Mouse (Mus musculus) MEL (cell line): Measurements from ENCODE around the gene Ambra1. TPM values are rescaled to one million over a fixed set of nuclear protein-coding genes. Genes with fewer than 3 reads are reported as not detected.

ENCODE experiments used
- DNase-seq: peaks from one replicate; pipeline ENCODE4 v3.0.0; 2011; ENCODE audit warnings: low read depth, low spot score
- H3K27ac ChIP-seq: 2 replicates; pipeline ENCODE4 v1.5.1; 2012; ENCODE audit warnings: low read depth, mild to moderate bottlenecking, control low read depth, low read length, moderate library complexity; ENCODE audit not compliant: control insufficient read depth
- H3K27me3 ChIP-seq, 2 experiments: fragments of 150-350 bp in 1 of 2; sonication (generic) in 1 of 2; 2 replicates each; pipeline ENCODE4 v1.6.1; 2012; ENCODE audit warnings: low read length in 2 of 2, mild to moderate bottlenecking in 2 of 2, improper control_type of control experiment in 1 of 2, moderate library complexity in 1 of 2; ENCODE audit not compliant: insufficient read depth in 2 of 2, control insufficient read depth in 1 of 2
- H3K36me3 ChIP-seq, 2 experiments: 2 replicates each; pipeline ENCODE4 v1.6.1; 2012 to 2014; ENCODE audit warnings: low read length in 2 of 2, improper control_type of control experiment in 1 of 2, inconsistent platforms in 1 of 2, mild to moderate bottlenecking in 1 of 2; ENCODE audit not compliant: insufficient read depth in 2 of 2, control insufficient read depth in 1 of 2
- H3K4me1 ChIP-seq, 2 experiments: fragments of 150-350 bp in 1 of 2; sonication (generic) in 1 of 2; 2 replicates each; pipeline ENCODE4 v1.6.1; 2012; ENCODE audit warnings: low read length in 2 of 2, improper control_type of control experiment in 1 of 2, mild to moderate bottlenecking in 1 of 2; ENCODE audit not compliant: insufficient read depth in 2 of 2, control insufficient read depth in 1 of 2
- H3K4me3 ChIP-seq, 2 experiments: fragments of 150-350 bp in 1 of 2; sonication (generic) in 1 of 2; 2 replicates each; pipeline ENCODE4 v1.5.1; 2012; ENCODE audit warnings: low read depth in 2 of 2, low read length in 2 of 2, mild to moderate bottlenecking in 2 of 2, moderate library complexity in 2 of 2, control low read depth in 1 of 2, improper control_type of control experiment in 1 of 2; ENCODE audit not compliant: control insufficient read depth in 1 of 2, insufficient read depth in 1 of 2
- H3K79me2 ChIP-seq: 2 replicates; pipeline ENCODE4 v1.6.1; 2012; ENCODE audit warnings: mild to moderate bottlenecking, low read length, moderate library complexity; ENCODE audit not compliant: control insufficient read depth, poor library complexity, insufficient read depth
- H3K9ac ChIP-seq: 2 replicates; pipeline ENCODE4 v1.6.1; 2012; ENCODE audit warnings: low read depth, mild to moderate bottlenecking, control low read depth, low read length, moderate library complexity; ENCODE audit not compliant: control insufficient read depth, poor library complexity, severe bottlenecking
- H3K9me3 ChIP-seq: fragments of 150-350 bp; sonication (generic); replicated peaks from 2 replicates; pipeline ENCODE4 v1.6.1; 2012; ENCODE audit warnings: mild to moderate bottlenecking, low read length, improper control_type of control experiment, moderate library complexity; ENCODE audit not compliant: insufficient read depth
- BHLHE40 ChIP-seq: IDR thresholded peaks from 2 replicates; pipeline ENCODE4 v1.6.1; 2012; ENCODE audit warnings: low read depth, mild to moderate bottlenecking, inconsistent platforms, low read length, improper control_type of control experiment, borderline replicate concordance
- CHD1 ChIP-seq: IDR thresholded peaks from 2 replicates; pipeline ENCODE4 v1.6.1; 2012; ENCODE audit warnings: low read depth, mild to moderate bottlenecking, inconsistent platforms, low read length, improper control_type of control experiment
- CHD2 ChIP-seq: IDR thresholded peaks from 2 replicates; pipeline ENCODE4 v1.6.1; 2011; ENCODE audit warnings: low read length, improper control_type of control experiment
- CTCF ChIP-seq, 3 experiments: IDR thresholded peaks in 2 of 3; conservative IDR thresholded peaks in 1 of 3; 2 replicates each; pipeline ENCODE4 v1.5.1; 2011 to 2012; ENCODE audit warnings: low read length in 3 of 3, low read depth in 2 of 3, mild to moderate bottlenecking in 2 of 3, improper control_type of control experiment in 1 of 3, inconsistent platforms in 1 of 3, mixed read lengths in 1 of 3, moderate library complexity in 1 of 3; ENCODE audit not compliant: control insufficient read depth in 1 of 3, insufficient read depth in 1 of 3, poor library complexity in 1 of 3, severe bottlenecking in 1 of 3
- E2F4 ChIP-seq: IDR thresholded peaks from 2 replicates; pipeline ENCODE4 v1.6.1; 2011; ENCODE audit warnings: low read depth, low read length, improper control_type of control experiment, borderline replicate concordance
- EP300 ChIP-seq, 2 experiments: IDR thresholded peaks; 2 replicates each; pipeline ENCODE4 v1.6.1; 2011; ENCODE audit warnings: improper control_type of control experiment in 2 of 2, low read length in 2 of 2, low read depth in 1 of 2, mild to moderate bottlenecking in 1 of 2
- ETS1 ChIP-seq: IDR thresholded peaks from 2 replicates; pipeline ENCODE4 v1.6.1; 2012; ENCODE audit warnings: low read depth, mild to moderate bottlenecking, inconsistent platforms, low read length, improper control_type of control experiment, moderate library complexity
- GABPA ChIP-seq: IDR thresholded peaks from 2 replicates; pipeline ENCODE4 v1.6.1; 2012; ENCODE audit warnings: low read depth, mild to moderate bottlenecking, inconsistent platforms, low read length, improper control_type of control experiment, moderate library complexity
- GATA1 ChIP-seq: IDR thresholded peaks from 2 replicates; pipeline ENCODE4 v1.6.1; 2011; ENCODE audit warnings: low read depth, low read length, improper control_type of control experiment
- HCFC1 ChIP-seq: IDR thresholded peaks from 2 replicates; pipeline ENCODE4 v1.6.1; 2012; ENCODE audit warnings: low read depth, mild to moderate bottlenecking, inconsistent platforms, low read length, improper control_type of control experiment, moderate library complexity
- JUND ChIP-seq: IDR thresholded peaks from 2 replicates; pipeline ENCODE4 v1.6.1; 2011; ENCODE audit warnings: low read depth, mild to moderate bottlenecking, improper control_type of control experiment, low read length
- KAT2A ChIP-seq: conservative IDR thresholded peaks from 2 replicates; pipeline ENCODE4 v1.6.1; 2012; ENCODE audit warnings: low read depth, low read length, improper control_type of control experiment, inconsistent platforms
- MAFK ChIP-seq: IDR thresholded peaks from 2 replicates; pipeline ENCODE4 v1.6.1; 2011; ENCODE audit warnings: low read depth, mild to moderate bottlenecking, low read length, improper control_type of control experiment, borderline replicate concordance
- MAX ChIP-seq: IDR thresholded peaks from 2 replicates; pipeline ENCODE4 v1.6.1; 2011; ENCODE audit warnings: low read length, improper control_type of control experiment
- MAZ ChIP-seq: IDR thresholded peaks from 2 replicates; pipeline ENCODE4 v1.6.1; 2012; ENCODE audit warnings: low read depth, mild to moderate bottlenecking, inconsistent platforms, low read length, improper control_type of control experiment
- MEF2A ChIP-seq: IDR thresholded peaks from 2 replicates; pipeline ENCODE4 v1.6.1; 2014; ENCODE audit warnings: low read depth, mild to moderate bottlenecking, inconsistent platforms, low read length, improper control_type of control experiment; ENCODE audit not compliant: poor library complexity, insufficient replicate concordance, severe bottlenecking; ENCODE audit errors: extremely low read depth
- MXI1 ChIP-seq: IDR thresholded peaks from 2 replicates; pipeline ENCODE4 v1.6.1; 2011; ENCODE audit warnings: mild to moderate bottlenecking, low read depth, low read length, improper control_type of control experiment
- MYB ChIP-seq: IDR thresholded peaks from 2 replicates; pipeline ENCODE4 v1.6.1; 2011; ENCODE audit warnings: mild to moderate bottlenecking, low read depth, low read length, improper control_type of control experiment
- MYC ChIP-seq: IDR thresholded peaks from 2 replicates; pipeline ENCODE4 v1.6.1; 2011; ENCODE audit warnings: low read depth, mild to moderate bottlenecking, low read length, improper control_type of control experiment, moderate library complexity
- NELFE ChIP-seq: IDR thresholded peaks from 2 replicates; pipeline ENCODE4 v1.6.1; 2011; ENCODE audit warnings: low read depth, low read length, improper control_type of control experiment
- NRF1 ChIP-seq: IDR thresholded peaks from 2 replicates; pipeline ENCODE4 v1.6.1; 2014; ENCODE audit warnings: low read depth, mild to moderate bottlenecking, inconsistent platforms, low read length, improper control_type of control experiment, moderate library complexity; ENCODE audit not compliant: poor library complexity, insufficient read depth, severe bottlenecking
- POLR2AphosphoS2 ChIP-seq: IDR thresholded peaks from 2 replicates; pipeline ENCODE4 v1.6.1; 2011; ENCODE audit warnings: low read length, improper control_type of control experiment
- POLR2AphosphoS5 ChIP-seq: IDR thresholded peaks from 2 replicates; pipeline ENCODE4 v1.6.1; 2012; ENCODE audit warnings: low read depth, borderline replicate concordance, mild to moderate bottlenecking, inconsistent platforms, low read length, moderate library complexity, mixed read lengths
- RAD21 ChIP-seq: IDR thresholded peaks from 2 replicates; pipeline ENCODE4 v1.6.1; 2011; ENCODE audit warnings: mild to moderate bottlenecking, low read depth, low read length, improper control_type of control experiment
- RCOR1 ChIP-seq: IDR thresholded peaks from 2 replicates; pipeline ENCODE4 v1.6.1; 2012; ENCODE audit warnings: low read depth, mild to moderate bottlenecking, inconsistent platforms, low read length, improper control_type of control experiment
- SIN3A ChIP-seq: IDR thresholded peaks from 2 replicates; pipeline ENCODE4 v1.6.1; 2012; ENCODE audit warnings: low read length, improper control_type of control experiment, inconsistent platforms
- TAL1 ChIP-seq: IDR thresholded peaks from 2 replicates; pipeline ENCODE4 v1.6.1; 2012; ENCODE audit warnings: mild to moderate bottlenecking, inconsistent platforms, low read length, moderate library complexity, mixed read lengths
- TBP ChIP-seq: IDR thresholded peaks from 2 replicates; pipeline ENCODE4 v1.8.0; 2011; ENCODE audit warnings: low read depth, low read length, improper control_type of control experiment
- TCF12 ChIP-seq: IDR thresholded peaks from 2 replicates; pipeline ENCODE4 v1.6.1; 2014; ENCODE audit warnings: low read depth, mild to moderate bottlenecking, inconsistent platforms, low read length, improper control_type of control experiment, moderate library complexity
- UBTF ChIP-seq: IDR thresholded peaks from 2 replicates; pipeline ENCODE4 v1.6.1; 2012; ENCODE audit warnings: low read depth, mild to moderate bottlenecking, inconsistent platforms, low read length, improper control_type of control experiment, moderate library complexity, borderline replicate concordance; ENCODE audit not compliant: insufficient read depth
- USF2 ChIP-seq, 2 experiments: IDR thresholded peaks; 2 replicates each; pipeline ENCODE4 v1.6.1; 2011 to 2012; ENCODE audit warnings: improper control_type of control experiment in 2 of 2, low read length in 2 of 2, borderline replicate concordance in 1 of 2, inconsistent platforms in 1 of 2, low read depth in 1 of 2, mild to moderate bottlenecking in 1 of 2; ENCODE audit not compliant: insufficient read depth in 1 of 2
- ZC3H11A ChIP-seq: IDR thresholded peaks from 2 replicates; pipeline ENCODE4 v1.6.1; 2012; ENCODE audit warnings: low read depth, mild to moderate bottlenecking, inconsistent platforms, low read length, improper control_type of control experiment
- ZKSCAN1 ChIP-seq: IDR thresholded peaks from 2 replicates; pipeline ENCODE4 v1.6.1; 2012; ENCODE audit warnings: low read depth, mild to moderate bottlenecking, inconsistent platforms, low read length, improper control_type of control experiment, moderate library complexity
- ZMIZ1 ChIP-seq: IDR thresholded peaks from 2 replicates; pipeline ENCODE4 v1.6.1; 2012; ENCODE audit warnings: low read depth, mild to moderate bottlenecking, inconsistent platforms, low read length, improper control_type of control experiment, moderate library complexity
- ZNF384 ChIP-seq: IDR thresholded peaks from 2 replicates; pipeline ENCODE4 v1.6.1; 2012; ENCODE audit warnings: low read depth, mild to moderate bottlenecking, inconsistent platforms, low read length, improper control_type of control experiment
- polyA plus RNA-seq, 2 experiments: library from polyadenylated mRNA; stranded (reverse) in 1 of 2; unstranded in 1 of 2; fragments of >175 nt in 1 of 2; fragments of >200 nt in 1 of 2; gene quantifications; 2 replicates each; pipeline versions ENCODE4 v1.2.1 to v1.2.4; 2012; ENCODE audit warnings: low replicate concordance in 2 of 2, low read depth in 1 of 2; ENCODE audit not compliant: insufficient read length in 2 of 2, insufficient read depth in 1 of 2, missing spikeins in 1 of 2
- total RNA-seq: library from RNA; depleted of rRNA; stranded (reverse); fragments of 300-350 nt; gene quantifications from 2 replicates; pipeline ENCODE4 v1.2.3, GENCODE M21; 2012

Gene Ambra1
- total and polyA plus RNA-seq, 3 experiments: 14.6 to 24.7 TPM; not detected in 1

DNA sequence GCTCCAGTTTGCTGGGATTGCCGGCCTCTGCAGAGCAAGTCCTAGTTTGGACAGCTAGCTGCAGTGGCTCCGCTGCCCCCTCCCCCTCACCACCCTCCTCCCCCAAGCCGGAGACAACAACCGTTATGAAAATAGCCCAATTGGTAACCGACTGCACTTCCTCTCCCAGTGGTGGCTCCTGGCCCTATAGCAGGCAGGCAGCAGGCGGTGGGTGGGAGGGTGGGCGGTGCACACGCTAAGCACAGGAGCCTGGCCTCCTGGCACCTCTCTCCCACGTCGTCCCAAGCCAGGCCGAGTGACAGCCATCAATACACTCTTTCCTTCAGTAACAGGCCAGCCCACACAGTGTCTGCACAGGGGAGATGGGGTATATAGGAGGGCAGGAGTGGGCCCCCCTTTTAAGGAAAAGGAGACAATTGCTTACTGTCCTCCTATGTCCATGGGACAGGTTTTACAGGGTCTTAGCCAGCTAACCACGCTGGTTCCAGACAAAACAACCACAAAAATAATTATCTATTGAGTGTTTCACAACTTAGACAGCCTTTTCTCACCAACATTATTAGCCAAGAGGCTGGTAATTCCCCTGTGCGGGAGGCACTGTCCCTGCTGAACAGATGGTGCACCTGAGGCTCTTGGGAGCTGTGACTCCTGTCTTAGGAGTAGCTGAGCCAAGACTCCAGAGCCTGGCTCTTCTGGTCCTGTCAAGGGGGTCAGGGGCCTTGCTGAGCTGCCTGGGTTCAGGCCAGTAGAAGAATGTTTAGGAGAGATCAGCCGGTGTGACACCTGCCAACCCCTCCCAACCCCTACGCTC lies 220.5 kb downstream of the Ambra1 start:
- Histone ChIP-seq H3K9me3 (no peaks in the 10 kb centered on the region), H3K4me1 (peaks cover 15 to 45% of the 10 kb centered on the region in 2 experiments; a peak in 3 of 4 replicates), H3K4me3 (peak overlapping the region; percentile 61 to 90), H3K27ac (peak overlapping the region; percentile 94), H3K9ac (peak overlapping the region; percentile 80), H3K79me2 (peaks cover 52% of the 10 kb centered on the region), H3K36me3 (peaks cover 0 to 30% of the 10 kb centered on the region in 2 experiments; a peak in 2 of 4 replicates), H3K27me3 (no peaks in the 10 kb centered on the region)
- peak; percentile 92 for DNase-seq
- TF ChIP-seq RCOR1: 0 out of 2 replicates have a peak, but pooled peaks have one; percentile 5
- TF ChIP-seq GATA1: no peak
- no peak for TF ChIP-seq ZNF384
- TF ChIP-seq NRF1: no peak
- TF ChIP-seq MEF2A: no peak
- no peak for TF ChIP-seq RAD21
- no peak; the same call in 1 of the 2 replicates for TF ChIP-seq MYC
- peak; percentile 62; the same call in 1 of the 2 replicates for TF ChIP-seq MAZ
- no peak for TF ChIP-seq E2F4
- no peak for TF ChIP-seq KAT2A
- no peak for TF ChIP-seq USF2 (IDR thresholded peaks at IDR 0.05; ENCODE audit: borderline replicate concordance in 1 of 2, insufficient read depth in 1 of 2, low read depth in 1 of 2, low read length in 2 of 2)
- TF ChIP-seq JUND: no peak
- peak; percentile 34 for TF ChIP-seq CHD2
- TF ChIP-seq NELFE: peak; percentile 42; the same call in 1 of the 2 replicates
- no peak for TF ChIP-seq GABPA
- no peak for TF ChIP-seq POLR2AphosphoS2
- no peak for TF ChIP-seq MAFK
- TF ChIP-seq POLR2AphosphoS5: no peak
- peak; percentile 75 for TF ChIP-seq SIN3A
- TF ChIP-seq BHLHE40: no peak
- no peak for TF ChIP-seq TCF12
- TF ChIP-seq EP300 (IDR thresholded peaks at IDR 0.05; ENCODE audit: low read depth in 1 of 2, low read length in 2 of 2): peak in 1 of 2 experiments; percentile 42; a peak in 3 of 4 replicates
- TF ChIP-seq ETS1: 0 out of 2 replicates have a peak, but pooled peaks have one; percentile 28
- TF ChIP-seq MXI1: no peak
- TF ChIP-seq UBTF: no peak
- no peak for TF ChIP-seq TAL1
- no peak for TF ChIP-seq ZC3H11A
- peak; percentile 65 for TF ChIP-seq MYB
- no peak for TF ChIP-seq ZKSCAN1
- peak; percentile 23; the same call in 1 of the 2 replicates for TF ChIP-seq TBP
- TF ChIP-seq CTCF (IDR thresholded peaks at IDR 0.05 in 2 of 3, conservative IDR thresholded peaks at IDR 0.05 in 1 of 3; ENCODE audit: control insufficient read depth in 1 of 3, insufficient read depth in 1 of 3, low read depth in 2 of 3, low read length in 3 of 3, poor library complexity in 1 of 3, severe bottlenecking in 1 of 3): no peak
- TF ChIP-seq ZMIZ1: no peak; the same call in 1 of the 2 replicates
- peak; percentile 57 for TF ChIP-seq HCFC1
- TF ChIP-seq MAX: 0 out of 2 replicates have a peak, but pooled peaks have one; percentile 27
- no peak for TF ChIP-seq CHD1
